Mouse (Mus musculus) layer of hippocampus, adult 9-11 months (tissue): Measurements from ENCODE around the gene Vmn2r103.

Experiments
- DNase-seq: peaks from one replicate; pipeline ENCODE4 v3.0.0; 2022

Vmn2r103 gene

DNA sequence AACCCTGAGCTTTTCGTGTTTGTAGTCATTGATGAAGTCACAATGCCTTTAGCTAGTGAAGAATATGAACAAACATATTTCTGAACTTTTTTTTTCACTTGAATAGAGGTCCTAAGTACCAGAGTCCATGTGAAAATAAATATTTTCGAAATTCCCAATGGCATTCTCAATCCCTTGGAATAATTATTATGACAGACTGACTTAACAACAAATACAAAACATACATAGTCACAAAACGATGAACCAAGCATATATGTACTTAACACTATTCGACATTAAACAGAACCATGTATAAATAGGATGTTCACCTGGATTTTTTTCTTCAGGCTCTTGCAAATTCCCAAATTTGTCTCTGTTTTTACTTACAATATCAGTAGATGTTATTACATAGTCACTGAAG is at the start of gene Vmn2r103:
Vmn2r103 (plus strand) TSS at position 301 of the 400 bp plus-strand sequence.
- DNase-seq: no peak

GRCm38 (mm10) chr17:19778994-19779393 is 5.8 kb downstream of the Vmn2r103 start:
- DNase-seq: no peak

GRCm38 (mm10) chr17:19789248-19789647 is 16.1 kb downstream of the Vmn2r103 start:
- DNase-seq: no peak
